Mouse (Mus musculus) midbrain, postnatal 0 days (tissue): ENCODE results near the gene Nkg7. TPM values are rescaled to one million over a fixed set of nuclear protein-coding genes. Genes with fewer than 3 reads are reported as not detected.

ENCODE experiments used
- ATAC-seq: fragments of 200-750 bp; cut with Nextera tagmentation; 2 replicates; pipeline ENCODE4 v1.8.0; 2017; ENCODE audit warnings: moderate number of reproducible peaks, mild to moderate bottlenecking, moderate TSS enrichment, moderate library complexity; ENCODE audit not compliant: low FRiP score
- DNase-seq: peaks from one replicate; pipeline ENCODE4 v3.0.0-alpha.2; 2015; ENCODE audit warnings: low spot score
- H3K27ac ChIP-seq: fragments of 300-500 bp; sonication (generic); 2 replicates; pipeline ENCODE4 v1.5.1; 2014; ENCODE audit warnings: low read depth, mild to moderate bottlenecking, low read length, mixed read lengths
- H3K27me3 ChIP-seq: fragments of 300-500 bp; sonication (generic); 2 replicates; pipeline ENCODE4 v1.6.1; 2014; ENCODE audit warnings: low read length, control low read depth, mixed read lengths; ENCODE audit not compliant: insufficient read depth
- H3K36me3 ChIP-seq: fragments of 300-500 bp; sonication (generic); 2 replicates; pipeline ENCODE4 v1.6.1; 2014; ENCODE audit warnings: low read length, control low read depth, mixed read lengths; ENCODE audit not compliant: insufficient read depth
- H3K4me1 ChIP-seq: fragments of 300-500 bp; sonication (generic); 2 replicates; pipeline ENCODE4 v1.6.1; 2014; ENCODE audit warnings: mild to moderate bottlenecking, control low read depth, antibody characterized with exemption, low read length, mixed read lengths; ENCODE audit not compliant: insufficient read depth
- H3K4me2 ChIP-seq: fragments of 300-500 bp; sonication (generic); 2 replicates; pipeline ENCODE4 v1.6.1; 2014; ENCODE audit warnings: low read depth, mild to moderate bottlenecking, low read length, mixed read lengths; ENCODE audit not compliant: poor library complexity, severe bottlenecking
- H3K4me3 ChIP-seq: fragments of 300-500 bp; sonication (generic); 2 replicates; pipeline ENCODE4 v1.5.1; 2014; ENCODE audit warnings: low read depth, mild to moderate bottlenecking, low read length, moderate library complexity
- H3K9ac ChIP-seq: fragments of 300-500 bp; sonication (generic); replicated peaks from 2 replicates; pipeline ENCODE4 v1.6.1; 2014; ENCODE audit warnings: mild to moderate bottlenecking, low read length, moderate library complexity, mixed read lengths; ENCODE audit not compliant: poor library complexity, severe bottlenecking
- H3K9me3 ChIP-seq: fragments of 300-500 bp; sonication (generic); 2 replicates; pipeline ENCODE4 v1.6.1; 2016; ENCODE audit warnings: low read length, control low read depth
- CTCF ChIP-seq: IDR thresholded peaks from 2 replicates; pipeline ENCODE4 v1.5.1; 2016; ENCODE audit warnings: antibody characterized with exemption, mild to moderate bottlenecking
- WGBS: fragments of 180-500 bp; shearing (Covaris S2); extraction: QIAGEN DNeasy Blood & Tissue Kit; methylation state at CpG from one replicate; pipeline ENCODE4 v1.1.7; 2014; 5-methylcytosine and 5-hydroxymethylcytosine counted together
- polyA plus RNA-seq: library from polyadenylated mRNA; unstranded; fragments of >200 nt; fragmentation: Nextera tagmentation; extraction: Ambion mirVana; gene quantifications from 2 replicates; pipeline ENCODE4 v1.2.1, GENCODE M21; 2015
- total RNA-seq: library from RNA; depleted of rRNA; stranded (reverse); fragments of >200 nt; gene quantifications from 2 replicates; pipeline ENCODE4 v1.2.3, GENCODE M21; 2014

Gene Nkg7
- total and polyA plus RNA-seq, 2 experiments from 2014 or later = 0.32 TPM; not detected in 1

DNA sequence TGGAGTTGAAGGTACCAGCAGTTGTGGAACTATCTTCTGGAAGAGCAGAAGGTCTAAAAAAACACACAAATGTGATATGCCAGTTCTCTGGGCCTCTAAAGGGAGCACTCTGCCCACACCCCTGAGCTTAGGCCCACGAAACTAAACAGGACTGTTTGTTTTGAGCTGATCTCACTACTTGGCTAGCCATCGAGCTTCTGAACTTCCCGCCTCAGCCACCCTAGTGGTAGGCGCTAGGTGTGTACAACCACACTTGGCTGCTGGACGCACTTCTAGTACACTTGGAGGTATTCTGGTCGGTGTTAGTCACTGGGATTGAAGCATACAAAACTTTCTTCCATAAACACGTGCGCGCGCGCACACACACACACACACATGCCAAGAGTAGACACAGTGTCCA is 14.9 kb downstream of the Nkg7 start:
- Histone ChIP-seq H3K9ac (no peak overlapping the region), H3K4me1 (no peaks in the 10 kb centered on the region), H3K9me3 (no peaks in the 10 kb centered on the region), H3K4me3 (no peak overlapping the region), H3K27ac (no peak overlapping the region), H3K36me3 (peaks cover 10% of the 10 kb centered on the region), H3K27me3 (no peaks in the 10 kb centered on the region), H3K4me2 (no peak overlapping the region)
- ATAC-seq = no peak
- no peak for TF ChIP-seq CTCF
- 98% methylated on average over 11 of the region's 11 CpGs for WGBS
- no peak for DNase-seq

DNA sequence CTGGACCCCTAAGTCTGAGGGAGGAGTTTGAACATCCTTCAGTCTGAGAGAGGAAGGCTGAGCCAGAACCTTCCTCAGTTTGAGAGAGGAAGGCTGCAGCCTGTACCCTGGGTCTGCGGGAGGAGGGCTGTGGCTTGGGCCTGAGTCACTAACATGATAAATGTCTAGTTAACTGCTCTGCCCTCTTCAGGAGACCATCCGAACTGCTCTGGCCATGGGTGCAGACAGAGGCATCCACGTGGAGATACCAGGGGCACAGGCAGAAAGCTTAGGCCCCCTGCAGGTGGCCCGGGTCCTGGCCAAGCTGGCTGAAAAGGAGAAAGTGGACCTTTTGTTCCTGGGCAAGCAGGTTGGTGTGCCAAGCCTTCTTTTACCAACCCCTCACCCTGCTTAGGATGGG is 15.7 kb downstream of the Nkg7 start:
- no peaks in the 10 kb centered on the region for H3K27me3 ChIP-seq
- WGBS = 49% methylated on average over 4 of the region's 4 CpGs

DNA sequence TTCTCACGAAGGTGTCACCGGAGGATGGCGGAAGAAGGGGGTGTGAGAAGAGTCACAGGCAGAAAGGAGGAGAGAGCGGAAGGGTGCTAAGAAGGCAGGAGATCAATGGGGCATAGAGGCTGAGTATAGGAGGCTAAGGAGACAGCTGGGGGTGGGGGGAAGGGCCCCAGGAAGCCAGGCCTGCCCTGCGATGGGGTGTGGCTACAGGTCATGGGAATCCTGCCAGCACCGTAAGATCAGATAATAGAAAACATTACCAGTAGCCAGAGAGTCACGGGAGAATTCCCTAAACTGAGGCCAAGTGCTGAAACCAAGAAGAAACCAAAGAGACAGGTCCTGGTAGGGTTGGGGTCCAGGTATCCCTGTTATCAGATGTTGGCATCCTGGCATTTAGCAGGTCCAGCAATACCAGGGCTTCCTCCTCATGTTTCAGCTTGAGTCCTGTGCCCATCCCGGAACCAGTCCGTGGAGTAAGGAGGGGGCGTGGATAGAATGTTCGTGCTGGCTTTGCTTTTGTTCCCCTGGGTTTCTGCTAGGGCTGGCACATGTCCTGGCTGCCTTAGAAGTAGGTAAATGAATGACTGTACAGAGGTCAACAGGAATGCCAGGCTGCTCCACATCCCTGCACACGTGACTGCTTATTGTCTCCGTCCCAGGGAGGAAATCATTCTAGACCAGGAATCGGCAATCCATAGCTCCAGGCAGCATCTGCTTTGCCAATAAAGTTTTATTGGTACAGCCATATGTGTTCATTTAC is 16.9 kb downstream of the Nkg7 start:
- no peaks in the 10 kb centered on the region for H3K4me1 ChIP-seq
- peaks cover 15% of the 10 kb centered on the region for H3K36me3 ChIP-seq
- 92% methylated on average over 14 of the region's 14 CpGs for WGBS

More for the DNA sequence above, 15.7 kb downstream of the Nkg7 start:
- no peaks in the 10 kb centered on the region for H3K9me3 ChIP-seq
- no peak for DNase-seq
- H3K4me3 ChIP-seq = no peak overlapping the region
- H3K9ac ChIP-seq = no peak overlapping the region
- H3K4me2 ChIP-seq = no peak overlapping the region
- no peak for TF ChIP-seq CTCF
- no peaks in the 10 kb centered on the region for H3K4me1 ChIP-seq
- H3K36me3 ChIP-seq = peaks cover 15% of the 10 kb centered on the region
- ATAC-seq = no peak
- no peak overlapping the region for H3K27ac ChIP-seq

DNA sequence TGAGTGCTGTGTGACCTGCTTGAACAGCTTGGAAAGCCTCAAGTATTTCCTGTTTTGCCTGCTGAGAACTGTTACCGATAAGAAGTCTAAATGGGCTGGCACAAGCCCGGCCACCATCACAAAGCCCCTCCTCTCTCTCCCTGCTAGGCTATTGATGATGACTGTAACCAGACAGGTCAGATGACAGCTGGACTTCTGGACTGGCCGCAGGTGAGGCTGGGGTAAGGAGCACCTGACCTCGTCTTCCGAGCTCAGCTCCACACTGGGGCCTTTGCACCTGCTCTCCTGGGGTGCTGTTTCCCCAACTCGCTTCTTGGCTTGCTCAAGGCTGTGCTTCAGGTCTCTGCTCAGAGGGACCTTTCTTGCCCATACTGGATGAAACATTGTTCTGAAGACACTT is 17.5 kb downstream of the Nkg7 start:
- WGBS = 93% methylated on average over 6 of the region's 6 CpGs
- no peak for ATAC-seq
- TF ChIP-seq CTCF = no peak

More for the DNA sequence above, 16.9 kb downstream of the Nkg7 start:
- TF ChIP-seq CTCF = no peak
- ATAC-seq (no peak), DNase-seq (no peak)
- Histone ChIP-seq H3K27ac (no peak overlapping the region), H3K9ac (no peak overlapping the region), H3K4me3 (no peak overlapping the region), H3K4me2 (no peak overlapping the region), H3K9me3 (no peaks in the 10 kb centered on the region), H3K27me3 (no peaks in the 10 kb centered on the region)

DNA sequence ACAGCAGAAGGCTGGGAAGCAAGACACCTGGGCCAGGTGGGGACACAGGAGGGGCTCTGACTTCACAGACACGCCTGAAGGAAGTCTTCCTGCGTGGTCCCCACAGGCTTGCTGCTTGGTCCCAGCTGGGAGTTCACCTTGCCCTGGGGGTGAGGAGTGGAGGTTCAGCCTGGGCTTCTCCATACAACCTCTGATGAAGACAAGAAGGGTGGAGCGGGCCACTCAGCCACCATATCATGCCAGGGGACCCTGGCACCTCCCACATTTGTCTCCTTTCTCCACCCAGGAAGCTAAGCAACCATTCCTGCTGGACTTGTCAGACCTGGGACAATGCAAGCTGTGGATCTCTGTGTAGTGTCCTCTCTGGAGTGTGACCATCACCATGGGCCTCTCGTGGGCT is 26.0 kb downstream of the Nkg7 start, which contains the start of gene Vsig10l:
Gene Vsig10l (plus strand): TSS at position 301 of the 400 bp plus-strand sequence.
- 61% methylated on average over 4 of the region's 4 CpGs for WGBS
- H3K4me2 ChIP-seq = no peak within 1 kb of the TSS
- no peak within 1 kb of the TSS for H3K9ac ChIP-seq
- no peaks in the 10 kb centered on the region for H3K27me3 ChIP-seq
- H3K4me1 ChIP-seq = no peaks in the 10 kb centered on the region
- no peaks in the 10 kb centered on the region for H3K9me3 ChIP-seq
- ATAC-seq (no peak), DNase-seq (no peak)
- H3K4me3 ChIP-seq = no peak within 1 kb of the TSS
- TF ChIP-seq CTCF = no peak
- no peaks in the 10 kb centered on the region for H3K36me3 ChIP-seq
- no peak within 1 kb of the TSS for H3K27ac ChIP-seq

More for the DNA sequence above, 17.5 kb downstream of the Nkg7 start:
- Histone ChIP-seq H3K4me2 (no peak overlapping the region), H3K9ac (no peak overlapping the region), H3K27me3 (no peaks in the 10 kb centered on the region), H3K4me3 (no peak overlapping the region), H3K4me1 (no peaks in the 10 kb centered on the region), H3K9me3 (no peaks in the 10 kb centered on the region), H3K36me3 (peaks cover 15% of the 10 kb centered on the region), H3K27ac (no peak overlapping the region)
- no peak for DNase-seq

DNA sequence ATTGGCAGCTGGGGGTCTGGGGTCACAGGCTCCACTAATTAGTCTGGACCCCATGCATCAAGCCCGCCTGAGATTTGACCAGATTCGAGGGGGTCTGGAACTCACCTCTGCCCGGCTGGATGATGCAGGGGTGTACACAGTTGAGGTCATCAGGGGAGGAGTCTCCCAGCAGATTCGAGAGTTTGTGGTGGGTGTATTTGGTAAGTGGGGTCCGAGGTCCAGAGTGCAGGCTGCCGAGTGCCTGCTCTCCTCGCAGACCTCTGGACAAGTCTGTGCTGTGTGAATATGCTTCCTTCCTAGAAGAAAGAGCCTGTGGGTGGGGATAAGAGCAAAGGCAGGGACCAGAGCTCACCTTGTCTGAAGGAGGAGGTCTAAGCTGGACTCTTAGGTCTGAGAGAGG is 27.1 kb downstream of the Nkg7 start:
- ATAC-seq = no peak

More for the DNA sequence above, 27.1 kb downstream of the Nkg7 start:
- Histone ChIP-seq H3K9ac (no peak overlapping the region), H3K9me3 (no peaks in the 10 kb centered on the region), H3K27me3 (no peaks in the 10 kb centered on the region), H3K27ac (no peak overlapping the region), H3K4me1 (no peaks in the 10 kb centered on the region), H3K4me3 (no peak overlapping the region), H3K36me3 (no peaks in the 10 kb centered on the region), H3K4me2 (no peak overlapping the region)
- DNase-seq = no peak
- WGBS = 83% methylated on average over 7 of the region's 7 CpGs
- no peak for TF ChIP-seq CTCF
